Mouse (Mus musculus) hindbrain, embryonic 15.5 days (tissue): Measurements from ENCODE around the gene Tada2b. TPM values are rescaled to one million over a fixed set of nuclear protein-coding genes. Genes with fewer than 3 reads are reported as not detected.

Experiments used
- ATAC-seq: fragments of 200-750 bp; cut with Nextera tagmentation; 2 replicates; pipeline ENCODE4 v1.8.0; 2017; ENCODE audit warnings: low read depth, moderate number of reproducible peaks, moderate TSS enrichment; ENCODE audit not compliant: low FRiP score
- H3K27ac ChIP-seq: fragments of 300-500 bp; sonication (generic); replicated peaks from 2 replicates; pipeline ENCODE4 v1.5.1; 2015; ENCODE audit warnings: mild to moderate bottlenecking, inconsistent platforms
- H3K27me3 ChIP-seq: fragments of 300-500 bp; sonication (generic); 2 replicates; pipeline ENCODE4 v1.6.1; 2015; ENCODE audit warnings: control low read depth, inconsistent platforms
- H3K36me3 ChIP-seq: fragments of 300-500 bp; sonication (generic); 2 replicates; pipeline ENCODE4 v1.6.1; 2015; ENCODE audit warnings: control low read depth, inconsistent platforms
- H3K4me1 ChIP-seq: fragments of 300-500 bp; sonication (generic); replicated peaks from 2 replicates; pipeline ENCODE4 v1.6.1; 2015; ENCODE audit warnings: control low read depth, inconsistent platforms
- H3K4me2 ChIP-seq: fragments of 300-500 bp; sonication (generic); 2 replicates; pipeline ENCODE4 v1.6.1; 2015; ENCODE audit warnings: moderate library complexity, mild to moderate bottlenecking, inconsistent platforms
- H3K4me3 ChIP-seq: fragments of 300-500 bp; sonication (generic); 2 replicates; pipeline ENCODE4 v1.5.1; 2015; ENCODE audit warnings: mild to moderate bottlenecking, inconsistent platforms
- H3K9ac ChIP-seq: fragments of 300-500 bp; sonication (generic); 2 replicates; pipeline ENCODE4 v1.6.1; 2015; ENCODE audit warnings: inconsistent platforms
- H3K9me3 ChIP-seq: fragments of 300-500 bp; sonication (generic); 2 replicates; pipeline ENCODE4 v1.6.1; 2016; ENCODE audit warnings: control low read depth, inconsistent platforms
- WGBS: fragments of 180-500 bp; shearing (Covaris S2); methylation state at CpG from one replicate; pipeline ENCODE4 v1.1.7; 2015; 5-methylcytosine and 5-hydroxymethylcytosine counted together
- polyA plus RNA-seq: library from polyadenylated mRNA; unstranded; fragments of >200 nt; fragmentation: Nextera tagmentation; extraction: Ambion mirVana; gene quantifications from 2 replicates; pipeline ENCODE4 v1.2.1, GENCODE M21; 2015

Tada2b gene
- polyA plus RNA-seq, 1 experiment from 2014 or later: 2.6 TPM

DNA sequence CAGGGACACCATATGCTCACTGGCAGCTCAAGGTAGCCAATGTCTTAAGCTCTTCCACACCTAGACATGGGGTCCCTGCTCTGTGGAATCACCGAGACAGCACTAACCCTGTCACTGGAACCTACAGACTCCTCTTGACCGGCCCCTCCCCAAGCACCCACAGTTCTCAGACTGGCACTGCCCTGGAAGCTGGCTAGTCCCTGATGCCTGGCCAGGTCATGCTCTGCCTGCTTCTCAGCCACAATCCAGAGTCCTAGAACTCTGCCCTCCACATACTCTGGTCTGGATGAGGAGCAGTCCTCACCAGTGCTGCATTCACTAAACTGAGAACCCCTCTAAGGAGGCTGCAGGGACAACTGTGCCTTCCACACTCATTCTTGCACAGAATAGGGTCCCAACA is 26.9 kb upstream of the Tada2b start:
- Histone ChIP-seq H3K4me2 (no peak overlapping the region), H3K4me3 (no peak overlapping the region), H3K9ac (no peak overlapping the region), H3K36me3 (peaks cover 72% of the 10 kb centered on the region), H3K27ac (no peak overlapping the region), H3K4me1 (no peaks in the 10 kb centered on the region), H3K9me3 (no peaks in the 10 kb centered on the region), H3K27me3 (no peaks in the 10 kb centered on the region)
- ATAC-seq: no peak
- WGBS: 95% methylated on average over 2 of the region's 2 CpGs

DNA sequence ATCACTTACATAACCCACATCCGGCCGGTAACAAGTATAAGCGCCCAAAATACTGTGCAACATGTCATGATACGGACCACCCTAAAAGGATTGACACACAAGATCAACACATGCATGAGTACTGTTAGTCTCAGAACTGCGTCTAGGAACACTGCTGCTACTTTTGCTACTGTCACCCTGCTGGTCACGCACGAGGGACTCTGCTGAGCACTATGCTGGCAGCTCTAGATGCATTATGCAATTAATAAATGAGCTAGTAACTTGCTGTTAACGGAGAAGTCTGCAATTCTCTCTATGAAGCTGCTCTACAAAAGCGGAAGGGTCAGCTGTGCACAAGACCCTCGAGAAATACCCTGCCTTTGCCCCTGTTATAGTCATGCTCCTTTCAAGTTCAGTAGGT is 24.3 kb upstream of the Tada2b start:
- no peaks in the 10 kb centered on the region for H3K9me3 ChIP-seq
- peaks cover 70% of the 10 kb centered on the region for H3K36me3 ChIP-seq
- no peak overlapping the region for H3K9ac ChIP-seq
- no peak overlapping the region for H3K4me2 ChIP-seq
- no peak overlapping the region for H3K4me3 ChIP-seq
- 93% methylated on average over 10 of the region's 10 CpGs for WGBS
- no peak for ATAC-seq
- H3K27ac ChIP-seq: no peak overlapping the region
- H3K27me3 ChIP-seq: no peaks in the 10 kb centered on the region
- H3K4me1 ChIP-seq: no peaks in the 10 kb centered on the region

DNA sequence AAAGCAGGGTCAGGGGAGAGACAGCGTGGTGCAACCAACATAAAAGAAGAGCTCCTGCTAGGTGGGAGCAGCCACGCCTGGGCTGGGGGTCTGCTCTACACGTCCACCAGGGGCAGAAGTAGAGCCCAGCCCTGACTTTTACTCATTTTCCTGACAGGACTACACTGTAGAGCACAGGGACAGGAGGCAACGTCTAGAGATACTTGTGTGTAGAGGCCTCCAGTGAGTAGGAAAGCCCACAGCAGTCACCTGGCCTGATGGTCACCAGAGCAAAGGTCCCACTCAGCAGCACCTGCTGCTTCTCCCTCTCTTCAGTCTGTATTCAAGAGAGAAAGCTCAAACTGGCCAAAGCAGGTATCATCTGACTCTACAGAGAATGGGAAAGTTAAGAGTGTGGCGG is 21.6 kb upstream of the Tada2b start:
- Histone ChIP-seq H3K4me2 (no peak overlapping the region), H3K9me3 (no peaks in the 10 kb centered on the region), H3K9ac (no peak overlapping the region), H3K27me3 (no peaks in the 10 kb centered on the region), H3K36me3 (peaks cover 66% of the 10 kb centered on the region), H3K4me1 (no peaks in the 10 kb centered on the region), H3K27ac (no peak overlapping the region), H3K4me3 (no peak overlapping the region)
- WGBS: 73% methylated on average over 5 of the region's 5 CpGs
- ATAC-seq: no peak

- Histone ChIP-seq H3K4me2 (no peak overlapping the region), H3K27ac (no peak overlapping the region), H3K27me3 (no peaks in the 10 kb centered on the region), H3K9ac (no peak overlapping the region), H3K4me1 (no peaks in the 10 kb centered on the region), H3K9me3 (no peaks in the 10 kb centered on the region), H3K4me3 (no peak overlapping the region), H3K36me3 (peaks cover 65% of the 10 kb centered on the region)
- WGBS: 88% methylated on average over 7 of the region's 7 CpGs
- no peak for ATAC-seq
Observed at GRCm38 (mm10) chr5:36505235-36505634, 21.1 kb upstream of the Tada2b start.

DNA sequence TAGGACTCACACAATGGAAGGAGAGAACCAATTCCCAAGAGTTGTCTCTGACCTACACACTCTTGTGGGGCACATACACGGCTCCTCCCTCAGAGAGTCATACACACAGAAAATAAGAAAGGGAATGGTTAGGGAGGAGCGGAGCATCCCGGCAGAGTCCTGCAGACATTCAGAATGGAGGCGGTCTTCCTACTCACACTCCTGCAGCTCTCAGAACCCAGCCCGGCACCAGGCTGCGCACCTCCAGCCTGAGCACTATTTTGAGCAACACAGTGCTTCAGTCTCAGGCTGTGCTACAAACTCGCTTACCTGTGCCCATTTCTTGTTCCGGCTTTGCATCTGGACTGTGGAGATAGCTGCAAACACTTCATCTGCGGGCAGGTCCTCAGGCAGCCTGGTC is 10.6 kb upstream of the Tada2b start:
- 96% methylated on average over 9 of the region's 9 CpGs for WGBS

GRCm38 (mm10) chr5:36493919-36494318 is 9.8 kb upstream of the Tada2b start:
- Histone ChIP-seq H3K27me3 (no peaks in the 10 kb centered on the region), H3K4me2 (no peak overlapping the region), H3K36me3 (peaks cover 63% of the 10 kb centered on the region), H3K9ac (no peak overlapping the region), H3K9me3 (no peaks in the 10 kb centered on the region), H3K4me3 (no peak overlapping the region), H3K27ac (no peak overlapping the region), H3K4me1 (no peaks in the 10 kb centered on the region)
- WGBS: 92% methylated on average over 6 of the region's 6 CpGs
- ATAC-seq: no peak

More for the DNA sequence above, 10.6 kb upstream of the Tada2b start:
- H3K9ac ChIP-seq: no peak overlapping the region
- no peak for ATAC-seq
- peaks cover 66% of the 10 kb centered on the region for H3K36me3 ChIP-seq
- no peaks in the 10 kb centered on the region for H3K4me1 ChIP-seq
- H3K27ac ChIP-seq: no peak overlapping the region
- H3K27me3 ChIP-seq: no peaks in the 10 kb centered on the region
- no peak overlapping the region for H3K4me3 ChIP-seq
- no peak overlapping the region for H3K4me2 ChIP-seq
- H3K9me3 ChIP-seq: no peaks in the 10 kb centered on the region

GRCm38 (mm10) chr5:36489225-36489624 is 5.1 kb upstream of the Tada2b start:
- Histone ChIP-seq H3K4me2 (no peak overlapping the region), H3K9ac (no peak overlapping the region), H3K4me3 (no peak overlapping the region), H3K27me3 (no peaks in the 10 kb centered on the region), H3K27ac (no peak overlapping the region), H3K9me3 (no peaks in the 10 kb centered on the region), H3K36me3 (peaks cover 32% of the 10 kb centered on the region), H3K4me1 (peaks cover 14% of the 10 kb centered on the region)
- WGBS: 49% methylated on average over 2 of the region's 2 CpGs
- ATAC-seq: no peak

GRCm38 (mm10) chr5:36485306-36485705 is 1.2 kb upstream of the Tada2b start:
- H3K9ac ChIP-seq: peak overlapping the region; percentile 55; the same call in 1 of the 2 replicates
- H3K4me1 ChIP-seq: peaks cover 44% of the 10 kb centered on the region
- no peak overlapping the region for H3K27ac ChIP-seq
- no peaks in the 10 kb centered on the region for H3K36me3 ChIP-seq
- no peak for ATAC-seq
- peak overlapping the region; percentile 99 for H3K4me2 ChIP-seq
- H3K4me3 ChIP-seq: peak overlapping the region; percentile 96
- no peaks in the 10 kb centered on the region for H3K9me3 ChIP-seq
- no peaks in the 10 kb centered on the region for H3K27me3 ChIP-seq
- WGBS: 40% methylated on average over 19 of the region's 19 CpGs

DNA sequence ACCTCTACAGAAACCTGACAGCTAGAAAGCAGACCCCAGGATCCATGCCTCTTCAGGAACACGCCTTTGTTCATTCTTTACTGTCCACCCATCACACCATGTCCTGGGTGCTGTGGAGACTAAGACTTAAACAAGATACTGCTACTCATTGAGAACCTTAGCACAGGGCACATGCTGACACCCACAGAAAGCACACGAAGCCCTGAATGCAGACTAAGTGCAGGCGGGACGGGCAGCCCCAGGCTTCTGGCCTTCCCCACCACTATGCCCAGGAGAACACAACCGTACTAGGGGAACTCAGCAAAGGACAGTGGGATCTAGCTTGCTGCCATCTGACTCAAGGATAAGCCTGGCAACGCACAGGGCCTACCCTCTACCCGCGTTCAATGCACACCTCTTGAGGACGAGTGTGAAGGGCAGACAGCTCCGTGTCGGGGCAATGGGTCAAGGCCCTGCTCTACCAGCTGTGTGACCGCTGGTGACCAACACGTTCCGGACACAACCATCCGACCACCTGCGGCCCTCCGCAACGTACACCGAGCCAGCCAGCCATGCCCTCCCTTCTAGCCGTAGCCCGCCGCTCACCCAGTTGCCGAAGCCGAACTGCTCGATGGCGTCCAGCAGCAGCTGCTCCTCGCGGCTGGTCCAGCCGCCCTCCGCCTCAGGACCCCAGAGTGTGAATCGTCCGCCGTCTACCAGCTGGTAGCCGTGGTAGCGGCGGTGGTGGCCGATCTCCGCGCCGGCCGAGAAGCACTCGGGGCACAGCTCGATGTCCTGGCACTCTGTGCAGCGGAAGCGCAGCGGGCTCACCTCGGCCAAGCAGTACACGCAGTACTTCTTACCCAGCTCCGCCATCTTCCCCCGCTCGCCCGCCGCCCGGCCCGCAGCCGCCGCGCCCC is 633 bp downstream of the Tada2b start:
- Histone ChIP-seq H3K27ac (peak overlapping the region; percentile 88), H3K4me1 (peaks cover 48% of the 10 kb centered on the region), H3K9ac (peak overlapping the region; percentile 90), H3K9me3 (no peaks in the 10 kb centered on the region), H3K4me2 (peak overlapping the region; percentile 86), H3K36me3 (no peaks in the 10 kb centered on the region), H3K4me3 (peak overlapping the region; percentile 96), H3K27me3 (no peaks in the 10 kb centered on the region)
- ATAC-seq: peak; percentile 32
- 1% methylated on average over 56 of the region's 58 CpGs for WGBS

DNA sequence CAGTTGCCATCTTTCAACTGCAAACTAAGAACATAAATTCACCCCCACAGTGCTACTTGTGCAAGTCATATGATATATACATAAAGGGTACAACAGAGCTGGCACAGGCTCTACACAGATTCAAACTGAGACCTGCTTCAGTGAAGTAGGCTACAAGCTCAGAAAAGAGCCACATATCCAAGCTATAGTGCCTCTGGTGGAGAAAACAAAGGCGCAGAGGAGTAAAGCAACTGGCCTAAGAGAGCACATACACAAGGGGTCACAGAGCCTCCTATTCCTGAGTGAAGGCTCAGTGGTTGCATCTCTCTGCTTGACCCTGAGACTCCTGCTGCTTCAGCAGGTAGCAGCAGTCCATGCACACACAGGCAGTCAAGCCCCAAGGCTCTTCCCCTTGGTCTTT is 3.0 kb downstream of the Tada2b start:
- Histone ChIP-seq H3K36me3 (no peaks in the 10 kb centered on the region), H3K27me3 (no peaks in the 10 kb centered on the region), H3K27ac (no peak overlapping the region), H3K9ac (no peak overlapping the region), H3K4me2 (no peak overlapping the region), H3K4me1 (peaks cover 48% of the 10 kb centered on the region), H3K9me3 (no peaks in the 10 kb centered on the region), H3K4me3 (no peak overlapping the region)
- ATAC-seq: no peak
- 67% methylated on average over 1 of the region's 1 CpGs for WGBS

DNA sequence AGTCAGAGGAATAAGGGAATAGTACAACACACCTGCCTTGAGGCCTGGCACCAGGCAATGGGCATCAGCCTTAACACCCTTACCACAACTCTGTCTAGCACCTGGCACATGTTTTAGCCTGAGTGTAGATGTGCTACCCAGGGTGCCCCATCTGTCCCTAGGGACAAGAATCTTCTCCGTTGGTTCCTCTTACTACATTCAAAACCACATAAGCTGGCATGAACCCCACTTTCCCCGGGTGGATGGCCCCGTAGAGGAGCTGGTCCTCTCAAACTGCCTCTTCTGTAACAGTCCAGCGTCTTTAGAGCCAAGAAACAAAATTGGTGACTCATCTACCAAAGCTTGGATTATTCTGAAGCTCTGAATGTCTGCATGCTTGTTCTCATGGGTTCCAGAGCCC is 3.7 kb downstream of the Tada2b start:
- no peak overlapping the region for H3K9ac ChIP-seq
- no peak for ATAC-seq
- H3K4me1 ChIP-seq: peaks cover 44% of the 10 kb centered on the region
- 0 out of 2 replicates have a peak, but pooled peaks cover 2% of the 10 kb centered on the region for H3K36me3 ChIP-seq
- H3K4me3 ChIP-seq: no peak overlapping the region
- 94% methylated on average over 4 of the region's 4 CpGs for WGBS
- no peak overlapping the region for H3K4me2 ChIP-seq
- no peak overlapping the region for H3K27ac ChIP-seq
- no peaks in the 10 kb centered on the region for H3K27me3 ChIP-seq
- no peaks in the 10 kb centered on the region for H3K9me3 ChIP-seq

- Histone ChIP-seq H3K36me3 (0 out of 2 replicates have a peak, but pooled peaks cover 5% of the 10 kb centered on the region), H3K4me3 (no peak overlapping the region), H3K4me1 (peaks cover 37% of the 10 kb centered on the region), H3K9ac (no peak overlapping the region), H3K27ac (no peak overlapping the region), H3K9me3 (no peaks in the 10 kb centered on the region), H3K27me3 (no peaks in the 10 kb centered on the region), H3K4me2 (no peak overlapping the region)
- ATAC-seq: no peak
- WGBS: 73% methylated on average over 2 of the region's 2 CpGs
Observed at GRCm38 (mm10) chr5:36479735-36480134, 4.3 kb downstream of the Tada2b start.
